Mouse (Mus musculus) embryonic facial prominence, embryonic 11.5 days (tissue): ENCODE measurements around the gene Pdcd11. TPM values are rescaled to one million over a fixed set of nuclear protein-coding genes. Genes with fewer than 3 reads are reported as not detected.

Experiments used
- ATAC-seq: fragments of 200-750 bp; cut with Nextera tagmentation; replicated peaks from 2 replicates; pipeline ENCODE4 v1.8.0; 2017; ENCODE audit warnings: low read depth; ENCODE audit not compliant: insufficient number of reproducible peaks, low FRiP score, low TSS enrichment
- DNase-seq: peaks from one replicate; pipeline ENCODE4 v3.0.0-alpha.2; 2015; ENCODE audit warnings: low spot score
- H3K27ac ChIP-seq: fragments of 300-500 bp; sonication (generic); replicated peaks from 2 replicates; pipeline ENCODE4 v1.5.1; 2014; ENCODE audit warnings: mild to moderate bottlenecking, low read depth, low read length, control low read depth
- H3K27me3 ChIP-seq: fragments of 300-500 bp; sonication (generic); 2 replicates; pipeline ENCODE4 v1.6.1; 2014; ENCODE audit warnings: mild to moderate bottlenecking, low read length, moderate library complexity, mixed read lengths; ENCODE audit not compliant: control insufficient read depth, insufficient read depth
- H3K36me3 ChIP-seq: fragments of 300-500 bp; sonication (generic); replicated peaks from 2 replicates; pipeline ENCODE4 v1.6.1; 2014; ENCODE audit warnings: low read depth, mild to moderate bottlenecking, low read length, moderate library complexity, mixed read lengths; ENCODE audit not compliant: control insufficient read depth, insufficient read depth
- H3K4me1 ChIP-seq: fragments of 300-500 bp; sonication (generic); 2 replicates; pipeline ENCODE4 v1.6.1; 2014; ENCODE audit warnings: low read length, mixed read lengths; ENCODE audit not compliant: control insufficient read depth, insufficient read depth
- H3K4me2 ChIP-seq: fragments of 300-500 bp; sonication (generic); 2 replicates; pipeline ENCODE4 v1.6.1; 2014; ENCODE audit warnings: low read depth, mild to moderate bottlenecking, control low read depth, low read length, moderate library complexity
- H3K4me3 ChIP-seq: fragments of 300-500 bp; sonication (generic); 2 replicates; pipeline ENCODE4 v1.5.1; 2014; ENCODE audit warnings: low read depth, low read length, control low read depth
- H3K9ac ChIP-seq: fragments of 300-500 bp; sonication (generic); replicated peaks from 2 replicates; pipeline ENCODE4 v1.6.1; 2014; ENCODE audit warnings: mild to moderate bottlenecking, control low read depth, low read length
- H3K9me3 ChIP-seq: fragments of 300-500 bp; sonication (generic); replicated peaks from 2 replicates; pipeline ENCODE4 v1.6.1; 2016; ENCODE audit warnings: mild to moderate bottlenecking, low read length, inconsistent platforms, mixed read lengths; ENCODE audit not compliant: control insufficient read depth
- WGBS: fragments of 180-500 bp; shearing (Covaris S2); extraction: QIAGEN DNeasy Blood & Tissue Kit; methylation state at CpG from one replicate; pipeline ENCODE4 v1.1.7; 2014; 5-methylcytosine and 5-hydroxymethylcytosine counted together
- polyA plus RNA-seq: library from polyadenylated mRNA; unstranded; fragments of >200 nt; fragmentation: Nextera tagmentation; extraction: Ambion mirVana; gene quantifications from 2 replicates; pipeline ENCODE4 v1.2.1, GENCODE M21; 2014

The Pdcd11 gene
- polyA plus RNA-seq, 1 experiment from 2014 or later, result 8.9 TPM

DNA sequence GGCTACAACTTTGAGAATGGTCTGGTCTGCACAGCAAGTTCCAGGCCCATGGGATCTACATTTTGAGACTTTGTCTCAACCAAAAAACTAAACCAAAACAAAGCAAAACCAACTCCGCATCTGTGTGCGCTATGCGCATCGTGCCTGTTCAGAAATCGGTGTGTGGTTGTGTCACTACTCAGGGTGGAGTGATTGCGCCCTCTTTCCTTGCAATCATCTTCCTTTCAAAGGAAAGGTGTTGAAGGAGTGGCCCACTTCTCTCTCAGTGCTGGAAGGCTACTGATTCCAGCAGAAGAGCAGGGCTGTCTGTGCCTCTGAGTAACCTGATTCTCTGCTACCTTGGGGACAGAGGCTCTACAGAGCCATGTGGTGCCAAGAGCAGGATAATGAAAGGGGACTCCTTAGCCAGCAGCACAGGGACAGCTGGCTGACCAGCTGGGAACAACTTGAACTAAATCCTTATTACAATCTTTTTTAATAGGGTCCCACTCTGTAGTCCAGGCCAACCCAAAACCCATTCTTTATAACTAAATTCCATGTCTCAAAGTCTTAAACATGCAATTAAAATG is 72.7 kb downstream of the Pdcd11 start:
- Histone ChIP-seq H3K4me2 (no peak overlapping the region), H3K27me3 (no peaks in the 10 kb centered on the region), H3K27ac (no peak overlapping the region), H3K4me1 (no peaks in the 10 kb centered on the region), H3K9me3 (no peaks in the 10 kb centered on the region), H3K9ac (no peak overlapping the region), H3K36me3 (no peaks in the 10 kb centered on the region), H3K4me3 (no peak overlapping the region)
- DNase-seq (no peak), ATAC-seq (no peak)
- 92% methylated on average over 6 of the region's 6 CpGs for WGBS

DNA sequence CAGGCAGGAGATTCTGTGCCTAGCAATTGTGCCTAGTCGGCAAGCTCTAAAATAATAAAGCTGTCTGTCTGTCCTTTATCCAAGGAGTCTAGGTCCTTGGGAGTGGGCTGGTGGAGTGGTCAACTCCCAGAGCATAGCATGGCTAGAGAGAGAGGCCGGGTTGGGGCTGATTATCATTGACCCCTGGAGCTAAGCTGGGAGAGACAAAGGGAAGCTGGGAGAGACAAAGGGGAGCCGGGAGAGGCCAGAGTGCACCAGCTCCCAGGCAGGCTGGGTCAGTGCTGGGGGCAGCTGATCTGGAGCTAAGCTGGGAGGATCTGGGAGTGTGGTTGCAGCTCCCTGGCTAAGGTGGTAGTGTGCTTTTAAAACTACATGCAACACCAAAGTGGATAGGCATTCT is 76.2 kb downstream of the Pdcd11 start:
- Histone ChIP-seq H3K4me3 (no peak overlapping the region), H3K27me3 (no peaks in the 10 kb centered on the region), H3K4me2 (no peak overlapping the region), H3K4me1 (no peaks in the 10 kb centered on the region), H3K27ac (no peak overlapping the region), H3K9me3 (no peaks in the 10 kb centered on the region), H3K36me3 (no peaks in the 10 kb centered on the region), H3K9ac (no peak overlapping the region)
- DNase-seq, result no peak
- no peak for ATAC-seq
- 33% methylated on average over 3 of the region's 3 CpGs for WGBS

- H3K4me2 ChIP-seq, result no peak overlapping the region; the same call in 1 of the 2 replicates
- no peaks in the 10 kb centered on the region for H3K36me3 ChIP-seq
- H3K4me1 ChIP-seq, result no peaks in the 10 kb centered on the region
- ATAC-seq (no peak), DNase-seq (no peak)
- H3K9ac ChIP-seq, result no peak overlapping the region
- no peaks in the 10 kb centered on the region for H3K27me3 ChIP-seq
- H3K27ac ChIP-seq, result no peak overlapping the region
- H3K9me3 ChIP-seq, result no peaks in the 10 kb centered on the region
- no peak overlapping the region for H3K4me3 ChIP-seq
- 52% methylated on average over 7 of the region's 7 CpGs for WGBS
These were observed 77.1 kb downstream of the Pdcd11 start for GRCm38 (mm10) chr19:47167617-47168214.

GRCm38 (mm10) chr19:47168223-47168622 is 77.7 kb downstream of the Pdcd11 start:
- peak overlapping the region; percentile 36 for H3K4me2 ChIP-seq
- no peak overlapping the region for H3K27ac ChIP-seq
- H3K9ac ChIP-seq, result 0 out of 2 replicates have a peak overlapping the region, but pooled peaks have one; percentile 4
- ATAC-seq (peak; percentile 45; the same call in 1 of the 2 replicates), DNase-seq (peak; percentile 85)
- H3K4me3 ChIP-seq, result no peak overlapping the region
- no peaks in the 10 kb centered on the region for H3K9me3 ChIP-seq
- no peaks in the 10 kb centered on the region for H3K4me1 ChIP-seq
- H3K36me3 ChIP-seq, result no peaks in the 10 kb centered on the region
- no peaks in the 10 kb centered on the region for H3K27me3 ChIP-seq
- 8% methylated on average over 13 of the region's 13 CpGs for WGBS

DNA sequence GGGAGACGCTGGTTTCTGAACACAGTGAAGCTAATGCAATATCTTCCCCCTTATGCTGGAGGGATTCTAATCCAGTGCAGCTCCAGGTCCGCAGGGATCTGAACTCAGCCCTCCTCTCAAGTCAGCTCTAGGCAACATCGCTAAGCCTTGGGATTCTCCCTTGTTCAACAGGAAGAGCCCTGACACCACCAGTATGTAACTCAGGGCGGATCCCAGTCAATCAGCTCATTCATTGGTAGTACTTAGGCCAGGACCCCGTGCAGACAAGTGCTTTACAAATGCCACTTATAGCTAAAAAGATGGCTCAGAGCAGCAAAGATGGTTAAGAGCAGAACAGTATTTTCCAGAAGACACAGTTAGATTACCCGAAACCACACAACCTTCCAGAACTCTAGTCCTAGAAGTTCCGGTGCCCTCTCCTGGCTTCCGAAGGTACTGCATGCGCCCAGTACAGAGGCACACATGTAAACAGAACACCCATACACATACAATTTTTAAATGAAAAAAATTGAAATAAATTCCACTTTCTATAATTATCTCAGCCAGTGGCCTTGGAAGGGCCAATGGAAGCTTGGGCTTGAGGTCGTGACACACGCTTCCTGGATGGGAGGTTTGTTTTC is 78.3 kb downstream of the Pdcd11 start:
- no peak overlapping the region for H3K4me3 ChIP-seq
- WGBS, result 25% methylated on average over 11 of the region's 11 CpGs
- DNase-seq, result peak; percentile 92
- no peaks in the 10 kb centered on the region for H3K36me3 ChIP-seq
- H3K4me2 ChIP-seq, result peak overlapping the region; percentile 36
- ATAC-seq, result 0 out of 2 replicates have a peak, but pooled peaks have one; percentile 30
- H3K27me3 ChIP-seq, result no peaks in the 10 kb centered on the region
- 0 out of 2 replicates have a peak overlapping the region, but pooled peaks have one; percentile 4 for H3K9ac ChIP-seq
- no peaks in the 10 kb centered on the region for H3K4me1 ChIP-seq
- H3K9me3 ChIP-seq, result no peaks in the 10 kb centered on the region
- H3K27ac ChIP-seq, result no peak overlapping the region

- H3K27ac ChIP-seq, result no peak overlapping the region
- H3K27me3 ChIP-seq, result peaks cover 13% of the 10 kb centered on the region
- peaks cover 5% of the 10 kb centered on the region; the same call in 1 of the 2 replicates for H3K4me1 ChIP-seq
- DNase-seq (peak; percentile 47), ATAC-seq (no peak)
- no peak overlapping the region for H3K4me2 ChIP-seq
- H3K36me3 ChIP-seq, result no peaks in the 10 kb centered on the region
- H3K4me3 ChIP-seq, result no peak overlapping the region
- H3K9ac ChIP-seq, result no peak overlapping the region
- 55% methylated on average over 3 of the region's 3 CpGs for WGBS
- H3K9me3 ChIP-seq, result no peaks in the 10 kb centered on the region
These were observed 83.9 kb downstream of the Pdcd11 start for GRCm38 (mm10) chr19:47174515-47174914.

GRCm38 (mm10) chr19:47175472-47175871 is 84.9 kb downstream of the Pdcd11 start:
- Histone ChIP-seq H3K4me2 (no peak overlapping the region), H3K36me3 (no peaks in the 10 kb centered on the region), H3K27ac (no peak overlapping the region), H3K9me3 (no peaks in the 10 kb centered on the region), H3K27me3 (peaks cover 23% of the 10 kb centered on the region), H3K9ac (no peak overlapping the region), H3K4me3 (no peak overlapping the region), H3K4me1 (peaks cover 5% of the 10 kb centered on the region; the same call in 1 of the 2 replicates)
- 74% methylated on average over 2 of the region's 2 CpGs for WGBS
- ATAC-seq (no peak), DNase-seq (no peak)

DNA sequence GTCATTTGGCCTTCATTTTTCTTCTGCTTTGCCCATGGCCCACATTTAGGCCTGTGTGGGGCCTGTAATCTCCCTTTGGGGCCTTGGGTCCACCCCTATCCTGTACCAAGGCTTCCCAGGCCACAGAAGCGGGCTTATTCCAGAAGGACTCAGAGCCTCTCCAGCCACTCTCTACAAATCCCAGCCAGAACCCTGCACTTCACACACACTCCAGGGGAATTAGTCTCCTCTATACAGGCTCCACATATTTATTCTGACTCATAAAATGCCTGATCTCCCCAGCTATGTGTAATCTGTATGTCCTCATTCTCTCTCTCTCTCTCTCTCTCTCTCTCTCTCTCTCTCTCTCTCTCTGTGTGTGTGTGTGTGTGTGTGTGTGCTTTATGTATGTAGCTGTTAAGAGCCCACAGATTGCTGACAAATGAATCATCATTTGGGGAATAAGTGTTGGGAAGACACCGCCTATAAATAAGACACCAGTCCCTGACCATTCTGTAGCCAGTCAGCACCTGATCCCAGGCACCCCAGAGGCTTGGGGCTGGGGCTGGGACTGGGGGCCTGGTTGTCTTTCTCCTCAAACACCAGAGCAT is 86.4 kb downstream of the Pdcd11 start:
- no peaks in the 10 kb centered on the region for H3K9me3 ChIP-seq
- H3K9ac ChIP-seq, result no peak overlapping the region
- peaks cover 26% of the 10 kb centered on the region for H3K27me3 ChIP-seq
- 83% methylated on average over 2 of the region's 2 CpGs for WGBS
- DNase-seq (no peak), ATAC-seq (no peak)
- no peak overlapping the region for H3K4me3 ChIP-seq
- H3K36me3 ChIP-seq, result no peaks in the 10 kb centered on the region
- H3K27ac ChIP-seq, result no peak overlapping the region
- no peak overlapping the region for H3K4me2 ChIP-seq
- peaks cover 5% of the 10 kb centered on the region; the same call in 1 of the 2 replicates for H3K4me1 ChIP-seq
